Mouse (Mus musculus): ENCODE results near the gene Exoc6b. TPM values are rescaled to one million over a fixed set of nuclear protein-coding genes. Genes with fewer than 3 reads are reported as not detected.
A peak's percentile ranks its signal among the peaks of the same experiment; 100 is the strongest.

The Exoc6b gene
- polyA plus RNA-seq, 1 experiment from 2014 or later = 2.7 TPM

DNA sequence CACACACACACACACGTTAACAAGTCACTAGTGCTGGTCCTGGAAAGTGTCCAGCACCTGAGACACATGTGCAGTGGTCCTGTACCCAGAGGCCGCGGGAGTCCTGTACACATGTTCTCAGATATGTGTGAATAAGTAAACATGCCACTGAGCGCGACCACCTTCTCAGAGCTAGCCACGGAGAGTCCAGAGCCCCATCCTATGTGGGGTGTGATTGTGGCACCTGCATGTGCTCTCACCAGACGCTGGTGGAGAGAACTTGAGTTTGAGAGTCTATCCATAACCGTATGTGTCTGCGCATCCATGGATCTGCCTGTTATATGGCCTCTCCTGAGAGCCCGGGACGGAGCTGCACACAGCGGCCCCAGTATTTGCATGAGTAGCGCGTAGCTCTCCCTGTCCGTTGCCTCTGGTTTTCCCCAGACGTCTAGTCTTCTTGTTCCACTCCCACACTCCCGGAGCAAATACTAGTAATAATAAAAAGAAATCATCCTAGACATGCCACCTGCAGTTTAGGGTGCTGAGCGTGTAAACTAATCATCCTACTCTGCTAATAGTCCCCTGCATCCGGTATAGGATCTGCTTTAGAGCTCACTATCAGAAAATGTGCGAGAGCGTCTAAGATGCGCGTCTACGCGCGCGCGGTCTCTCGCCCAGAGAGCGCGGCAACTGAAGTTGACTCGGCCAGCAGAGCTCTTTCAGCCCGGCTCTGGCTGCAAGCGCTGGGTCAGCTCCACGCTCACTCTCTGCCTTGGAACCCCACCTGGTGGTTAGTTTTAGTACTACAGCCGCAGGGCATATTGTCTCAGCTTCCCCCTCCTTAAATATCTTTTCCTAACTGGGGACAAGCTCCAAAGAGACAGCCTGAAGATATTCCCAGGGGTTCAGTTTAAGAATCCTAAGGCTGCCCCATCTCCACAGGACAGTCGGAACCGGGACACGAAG, 479.3 kb downstream of the Exoc6b start:
- ATAC-seq (ENCODE audit: insufficient read depth) = peak; percentile 31; the same call in 1 of the 2 replicates
- 4% methylated on average over 39 of the region's 39 CpGs for WGBS (ENCODE audit: insufficient replicate concordance)

GRCm38 (mm10) chr6:84588895-84589652, 480.2 kb downstream of the Exoc6b start:
- Histone ChIP-seq H3K27me3 (peaks cover 87% of the 10 kb centered on the region), H3K4me3 (replicated peaks) (peak overlapping the region; percentile 41), H3K9me3 (replicated peaks) (no peaks in the 10 kb centered on the region), H3K9ac (no peak overlapping the region), H3K4me1 (replicated peaks) (peaks cover 23% of the 10 kb centered on the region), H3K36me3 (replicated peaks) (no peaks in the 10 kb centered on the region), H3K4me2 (peak overlapping the region; percentile 62), H3K27ac (replicated peaks) (no peak overlapping the region)
- no peak for ATAC-seq (ENCODE audit: insufficient read depth)
- WGBS (ENCODE audit: insufficient replicate concordance) = 2% methylated on average over 40 of the region's 54 CpGs

More for the DNA sequence above, 479.3 kb downstream of the Exoc6b start:
- H3K9me3 ChIP-seq (replicated peaks) = no peaks in the 10 kb centered on the region
- peaks cover 17% of the 10 kb centered on the region for H3K4me1 ChIP-seq (replicated peaks)
- H3K36me3 ChIP-seq (replicated peaks) = no peaks in the 10 kb centered on the region
- H3K4me3 ChIP-seq (replicated peaks) = no peak overlapping the region
- peak overlapping the region; percentile 8; the same call in 1 of the 2 replicates for H3K4me2 ChIP-seq
- peaks cover 77% of the 10 kb centered on the region for H3K27me3 ChIP-seq
- no peak overlapping the region for H3K27ac ChIP-seq (replicated peaks)
- no peak overlapping the region for H3K9ac ChIP-seq

DNA sequence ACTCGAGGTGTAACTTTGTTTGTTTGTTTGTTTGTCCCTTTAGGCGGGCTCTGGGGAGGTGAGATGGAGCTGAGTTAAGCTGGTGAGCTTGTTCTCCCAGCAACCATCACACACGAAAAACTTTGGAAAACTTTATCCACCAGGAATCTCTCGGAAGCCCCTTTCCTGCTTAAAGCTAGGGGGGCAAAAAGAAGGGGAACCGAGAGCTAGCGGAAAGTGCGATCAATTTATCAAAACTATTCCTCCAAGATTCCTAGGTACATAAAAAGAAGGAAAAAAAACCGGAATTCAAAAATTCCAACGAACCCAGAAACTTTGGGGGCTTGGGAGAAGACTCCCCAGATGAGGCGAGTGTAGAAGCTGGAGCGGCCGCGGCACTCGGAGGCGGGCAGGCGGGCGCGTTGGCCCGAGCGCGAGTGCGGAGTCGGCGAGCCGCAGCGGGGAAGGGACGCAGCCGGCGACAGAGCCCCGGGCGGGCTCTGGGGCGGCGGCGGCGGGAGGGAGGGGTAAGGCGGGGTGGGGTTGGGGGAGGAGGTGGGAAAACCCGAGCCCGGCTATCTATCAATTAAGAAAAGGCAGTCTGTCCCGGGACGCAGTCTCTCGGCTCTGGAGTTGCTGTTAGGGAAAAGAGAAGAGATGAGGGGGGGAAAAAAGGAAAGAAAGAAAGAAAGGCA, 481.0 kb downstream of the Exoc6b start:
- Histone ChIP-seq H3K27ac (replicated peaks) (no peak overlapping the region), H3K36me3 (replicated peaks) (no peaks in the 10 kb centered on the region), H3K4me1 (replicated peaks) (peaks cover 28% of the 10 kb centered on the region), H3K27me3 (peaks cover 90% of the 10 kb centered on the region), H3K4me3 (replicated peaks) (peak overlapping the region; percentile 41), H3K9me3 (replicated peaks) (no peaks in the 10 kb centered on the region), H3K9ac (no peak overlapping the region), H3K4me2 (peak overlapping the region; percentile 62)
- no peak for ATAC-seq (ENCODE audit: insufficient read depth)
- WGBS (ENCODE audit: insufficient replicate concordance) = under 1% methylated on average over 41 of the region's 41 CpGs

- Histone ChIP-seq H3K9ac (no peak overlapping the region), H3K4me1 (replicated peaks) (peaks cover 32% of the 10 kb centered on the region), H3K36me3 (replicated peaks) (no peaks in the 10 kb centered on the region), H3K9me3 (replicated peaks) (no peaks in the 10 kb centered on the region), H3K4me3 (replicated peaks) (peak overlapping the region; percentile 41), H3K4me2 (peak overlapping the region; percentile 62), H3K27ac (replicated peaks) (no peak overlapping the region), H3K27me3 (peaks cover 98% of the 10 kb centered on the region)
- no peak for ATAC-seq (ENCODE audit: insufficient read depth)
- WGBS (ENCODE audit: insufficient replicate concordance) = under 1% methylated on average over 51 of the region's 51 CpGs
Observed at GRCm38 (mm10) chr6:84587471-84588101, 481.7 kb downstream of the Exoc6b start.

DNA sequence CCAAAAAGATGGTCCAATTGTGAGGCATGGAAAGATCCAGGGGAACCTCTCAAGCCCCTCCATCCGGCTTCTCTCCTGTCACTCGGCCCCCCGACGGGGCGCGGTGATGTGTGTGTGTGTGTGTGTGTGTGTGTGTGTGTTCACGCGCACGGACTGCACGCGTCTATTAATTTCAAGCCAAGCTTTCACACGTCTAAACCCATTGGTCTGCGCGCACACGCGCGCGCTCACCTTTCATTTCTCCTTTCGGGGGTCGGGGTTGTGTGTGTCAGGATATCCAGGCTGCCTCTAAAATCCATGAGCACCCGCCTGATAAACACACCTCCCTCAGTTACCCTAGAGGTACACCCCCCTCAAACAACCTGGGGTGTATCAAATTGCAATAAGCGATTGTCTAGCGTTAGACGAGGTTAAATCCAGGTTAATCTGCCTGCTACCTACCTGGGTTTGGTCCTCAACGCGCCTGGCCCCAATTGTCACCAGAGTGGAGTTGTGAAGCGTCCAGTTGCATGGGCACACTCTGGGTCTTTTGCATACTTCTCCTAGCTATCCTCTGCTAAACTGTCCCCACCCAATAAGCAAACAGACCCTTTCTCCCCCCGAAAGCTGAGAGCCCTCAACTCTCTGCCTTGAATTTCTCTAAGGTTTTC, 482.6 kb downstream of the Exoc6b start:
- H3K4me2 ChIP-seq = no peak overlapping the region
- no peaks in the 10 kb centered on the region for H3K9me3 ChIP-seq (replicated peaks)
- ATAC-seq (ENCODE audit: insufficient read depth) = no peak
- 4% methylated on average over 28 of the region's 28 CpGs for WGBS (ENCODE audit: insufficient replicate concordance)
- H3K36me3 ChIP-seq (replicated peaks) = no peaks in the 10 kb centered on the region
- no peak overlapping the region for H3K9ac ChIP-seq
- peaks cover 100% of the 10 kb centered on the region for H3K27me3 ChIP-seq
- H3K4me1 ChIP-seq (replicated peaks) = peaks cover 32% of the 10 kb centered on the region
- no peak overlapping the region for H3K27ac ChIP-seq (replicated peaks)
- no peak overlapping the region for H3K4me3 ChIP-seq (replicated peaks)

DNA sequence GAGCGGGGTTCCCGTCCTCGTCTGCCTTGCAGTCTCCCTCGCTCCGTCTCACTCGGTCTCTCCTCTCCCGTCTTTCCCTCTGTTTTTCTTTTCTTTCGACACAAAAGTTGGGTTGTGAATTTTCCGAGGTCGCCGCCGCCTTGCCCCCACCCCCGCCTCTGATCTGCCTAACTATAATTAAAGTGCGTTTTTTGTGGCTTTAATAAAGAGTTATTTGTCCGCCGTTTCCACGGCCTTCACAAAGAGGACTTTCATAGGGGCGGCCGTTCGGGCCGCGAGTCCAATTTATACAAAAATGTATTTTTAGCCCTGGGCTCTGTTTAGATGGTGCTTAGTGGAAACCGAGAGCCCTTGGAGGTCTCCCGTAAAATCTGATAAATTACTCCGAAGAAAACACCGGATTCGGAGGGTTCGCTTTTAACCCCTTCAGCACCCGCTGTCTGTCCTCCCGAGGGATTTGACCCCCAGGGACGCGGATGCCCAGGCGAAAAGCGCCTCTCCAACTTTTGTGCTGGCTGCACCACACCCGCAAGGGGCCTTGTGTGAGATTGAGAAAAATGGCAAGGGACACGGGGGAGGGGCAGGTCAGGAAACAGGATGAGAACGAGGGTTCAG, 483.5 kb downstream of the Exoc6b start:
- Histone ChIP-seq H3K9me3 (replicated peaks) (no peaks in the 10 kb centered on the region), H3K9ac (no peak overlapping the region), H3K27ac (replicated peaks) (no peak overlapping the region), H3K4me2 (peak overlapping the region; percentile 37), H3K4me1 (replicated peaks) (peaks cover 32% of the 10 kb centered on the region), H3K36me3 (replicated peaks) (no peaks in the 10 kb centered on the region), H3K27me3 (peaks cover 100% of the 10 kb centered on the region), H3K4me3 (replicated peaks) (peak overlapping the region; percentile 23)
- 1% methylated on average over 37 of the region's 37 CpGs for WGBS (ENCODE audit: insufficient replicate concordance)
- no peak for ATAC-seq (ENCODE audit: insufficient read depth)

- peak overlapping the region; percentile 23 for H3K4me3 ChIP-seq (replicated peaks)
- H3K9ac ChIP-seq = no peak overlapping the region
- no peaks in the 10 kb centered on the region for H3K9me3 ChIP-seq (replicated peaks)
- no peaks in the 10 kb centered on the region for H3K36me3 ChIP-seq (replicated peaks)
- H3K27me3 ChIP-seq = peaks cover 100% of the 10 kb centered on the region
- peaks cover 32% of the 10 kb centered on the region for H3K4me1 ChIP-seq (replicated peaks)
- no peak overlapping the region for H3K27ac ChIP-seq (replicated peaks)
- WGBS (ENCODE audit: insufficient replicate concordance) = 1% methylated on average over 66 of the region's 66 CpGs
- no peak for ATAC-seq (ENCODE audit: insufficient read depth)
- peak overlapping the region; percentile 37 for H3K4me2 ChIP-seq
Observed at GRCm38 (mm10) chr6:84584783-84585685, 484.3 kb downstream of the Exoc6b start.

- H3K27me3 ChIP-seq = peaks cover 97% of the 10 kb centered on the region
- peak overlapping the region; percentile 53 for H3K4me2 ChIP-seq
- ATAC-seq (ENCODE audit: insufficient read depth) = no peak
- H3K4me1 ChIP-seq (replicated peaks) = peaks cover 31% of the 10 kb centered on the region
- 2% methylated on average over 48 of the region's 48 CpGs for WGBS (ENCODE audit: insufficient replicate concordance)
- H3K9ac ChIP-seq = no peak overlapping the region
- no peak overlapping the region for H3K27ac ChIP-seq (replicated peaks)
- peak overlapping the region; percentile 18 for H3K4me3 ChIP-seq (replicated peaks)
- H3K36me3 ChIP-seq (replicated peaks) = no peaks in the 10 kb centered on the region
- H3K9me3 ChIP-seq (replicated peaks) = no peaks in the 10 kb centered on the region
Observed at GRCm38 (mm10) chr6:84583841-84584782, 485.2 kb downstream of the Exoc6b start.

Data from liver, embryonic 15.5 days (tissue).